Mouse (Mus musculus) cerebellum, adult 2 months (tissue): ENCODE data around the gene Sp3. TPM values are rescaled to one million over a fixed set of nuclear protein-coding genes. Genes with fewer than 3 reads are reported as not detected.
A peak's percentile ranks its signal among the peaks of the same experiment; 100 is the strongest.
"Not testable (repeated sequence)": the region's sequence is repeated elsewhere in the genome, so short reads cannot be mapped to it uniquely, and the experiment has no call there.

Experiments used
- DNase-seq, 2 experiments: peaks; one replicate each; pipeline ENCODE4 v3.0.0; 2021
- H3K27ac ChIP-seq: fragments of 200-500 bp; 2 replicates; pipeline ENCODE4 v1.5.1; 2012; ENCODE audit warnings: low read length, control low read depth, inconsistent platforms; ENCODE audit not compliant: insufficient read depth
- H3K27me3 ChIP-seq: fragments of 200-500 bp; 2 replicates; pipeline ENCODE4 v1.6.1; 2012; ENCODE audit warnings: inconsistent platforms, mild to moderate bottlenecking, low read length, moderate library complexity; ENCODE audit not compliant: control insufficient read depth, insufficient read depth
- H3K4me1 ChIP-seq: fragments of 200-500 bp; 2 replicates; pipeline ENCODE4 v1.6.1; 2011; ENCODE audit warnings: low read length; ENCODE audit not compliant: control insufficient read depth, insufficient read depth
- H3K4me3 ChIP-seq: fragments of 200-500 bp; replicated peaks from 2 replicates; pipeline ENCODE3; 2011; ENCODE audit warnings: mild to moderate bottlenecking, low read depth, low read length, control low read depth; ENCODE audit not compliant: insufficient read depth
- CTCF ChIP-seq: fragments of 200-500 bp; IDR thresholded peaks from 2 replicates; pipeline ENCODE4 v1.5.1; 2011; ENCODE audit warnings: low read depth, mild to moderate bottlenecking, control low read depth, low read length, moderate library complexity, borderline replicate concordance; ENCODE audit not compliant: insufficient read depth
- POLR2A ChIP-seq: fragments of 200-500 bp; IDR thresholded peaks from 2 replicates; pipeline ENCODE4 v1.6.1; 2011; ENCODE audit warnings: low read length, control low read depth, borderline replicate concordance; ENCODE audit not compliant: insufficient read depth
- WGBS: fragments of 180-500 bp; shearing (Covaris S2); methylation state at CpG from one replicate; pipeline ENCODE4 v1.1.7; 2018; 5-methylcytosine and 5-hydroxymethylcytosine counted together
- polyA plus RNA-seq: library from polyadenylated mRNA; depleted of rRNA; stranded (reverse); fragments of >200 nt; gene quantifications from 2 replicates; pipeline ENCODE4 v1.2.3, GENCODE M21; 2012; rRNA removed

Gene Sp3
- polyA plus RNA-seq, result 25.9 and 30.6 TPM in 2 replicates

DNA sequence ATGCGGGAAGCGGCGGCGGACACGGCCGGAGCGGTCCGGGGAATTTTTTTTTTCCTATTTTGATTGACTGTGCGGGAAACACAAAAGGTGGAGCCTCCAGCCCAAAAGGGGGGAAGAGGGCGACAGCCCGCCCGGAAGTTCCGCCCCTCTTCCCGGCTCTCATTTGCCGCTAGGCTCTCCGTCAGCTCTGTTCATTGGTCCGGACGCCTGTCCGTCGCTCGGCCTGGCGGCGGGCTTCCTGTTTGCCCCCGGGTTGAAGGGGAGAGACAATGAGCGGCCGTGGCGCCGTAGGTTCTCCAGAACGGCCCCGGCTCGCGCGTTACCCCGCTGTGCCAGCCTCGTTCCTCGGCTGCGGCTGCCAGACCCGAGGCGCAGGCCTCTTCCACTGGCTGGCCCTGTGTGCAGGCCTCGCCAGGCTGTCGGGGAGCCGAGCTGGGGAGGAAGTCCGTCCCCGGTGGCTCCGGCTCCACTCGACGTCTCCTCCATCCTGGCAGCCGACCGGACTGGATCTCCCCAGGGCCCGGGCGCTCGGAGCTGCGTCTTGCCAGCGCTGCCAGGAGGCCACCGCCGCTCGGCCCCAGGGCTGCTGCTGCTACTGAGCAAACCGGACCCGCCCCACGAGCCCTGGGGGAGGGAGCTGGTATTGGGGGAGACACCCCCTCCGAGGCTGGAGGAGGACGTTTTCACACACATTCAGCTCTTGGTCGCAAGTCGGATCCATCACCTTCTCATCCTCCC is at the start of gene Sp3:
TSS of gene Sp3 (minus strand) at position 110 of the 738 bp plus-strand sequence.
- H3K27me3 ChIP-seq, result no peaks in the 10 kb centered on the region
- TF ChIP-seq POLR2A (peak; percentile 88), CTCF (no peak)
- peak within 1 kb of the TSS; percentile 87 for H3K4me3 ChIP-seq
- DNase-seq, result peak; percentile 98 to 99
- H3K4me1 ChIP-seq, result no peaks in the 10 kb centered on the region; the same call in 1 of the 2 replicates
- under 1% methylated on average over 63 of the region's 64 CpGs for WGBS
- peak within 1 kb of the TSS; percentile 100 for H3K27ac ChIP-seq

DNA sequence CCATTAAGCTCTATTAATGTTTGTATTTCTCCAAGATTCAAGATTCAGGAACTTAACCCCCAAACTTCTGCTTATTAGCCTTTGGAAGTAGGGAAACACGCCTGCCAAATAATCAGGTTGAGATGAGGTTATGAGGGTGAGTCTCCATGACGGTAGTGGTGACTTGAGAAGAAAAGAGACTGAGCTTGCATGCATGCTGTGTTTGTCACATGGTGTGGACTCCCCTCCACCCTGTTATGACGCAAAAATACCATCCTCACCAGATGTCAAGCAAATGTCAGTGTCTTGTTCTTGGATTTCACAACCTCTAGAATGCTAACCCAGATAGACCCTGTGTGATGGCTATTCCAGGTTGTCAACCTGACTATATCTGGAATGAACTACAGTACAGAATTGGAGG is 49.6 kb upstream of the Sp3 start:
- 84% methylated on average over 3 of the region's 3 CpGs for WGBS
- Histone ChIP-seq H3K4me3 (no peak overlapping the region), H3K27ac (no peak overlapping the region), H3K4me1 (no peaks in the 10 kb centered on the region), H3K27me3 (no peaks in the 10 kb centered on the region)
- TF ChIP-seq POLR2A (no peak), CTCF (no peak)
- DNase-seq, result no peak

DNA sequence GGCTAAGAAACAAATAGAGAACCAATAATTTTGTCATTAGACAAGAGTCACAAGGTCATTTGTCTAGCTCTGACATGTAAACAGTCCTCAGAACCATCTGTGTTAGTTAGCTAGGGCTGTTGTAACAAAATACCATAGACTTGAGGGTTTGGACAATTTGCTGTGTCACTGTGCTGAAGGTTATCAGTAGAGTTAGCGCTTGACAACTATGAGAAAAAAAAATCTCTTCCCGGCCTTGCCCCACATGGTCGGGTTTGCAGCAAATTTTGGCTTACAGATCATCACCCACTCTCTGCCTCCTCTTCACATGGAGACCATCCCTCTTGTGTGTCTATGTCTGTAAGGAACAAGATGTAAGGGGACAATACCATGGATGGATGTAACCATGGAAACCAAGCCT is 47.8 kb upstream of the Sp3 start:
- Histone ChIP-seq H3K4me3 (no peak overlapping the region), H3K27me3 (no peaks in the 10 kb centered on the region), H3K4me1 (no peaks in the 10 kb centered on the region), H3K27ac (no peak overlapping the region)
- 90% methylated on average over 3 of the region's 3 CpGs for WGBS
- no peak for DNase-seq
- TF ChIP-seq POLR2A, result no peak
- TF ChIP-seq CTCF, result no peak

DNA sequence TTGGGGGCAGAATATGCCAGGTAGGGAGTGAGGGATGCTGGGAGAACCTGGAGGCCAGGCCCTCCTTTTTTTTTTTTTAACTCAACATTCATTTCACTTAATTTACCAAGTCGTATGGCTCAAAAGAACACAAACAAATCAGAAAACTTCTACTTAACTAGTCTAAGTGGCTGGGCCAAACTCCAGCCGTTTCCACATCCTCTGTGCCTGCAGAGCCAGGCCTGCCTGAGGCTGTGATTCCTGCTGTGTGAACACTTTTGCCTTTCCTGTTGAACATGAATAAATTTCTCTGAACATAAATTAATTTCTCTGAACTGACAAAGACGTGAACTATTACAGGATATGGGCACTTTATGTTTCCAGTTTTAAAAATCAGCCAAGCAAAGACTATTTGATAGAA is 46.9 kb upstream of the Sp3 start:
- no peak overlapping the region for H3K27ac ChIP-seq
- 46% methylated on average over 3 of the region's 3 CpGs for WGBS
- H3K27me3 ChIP-seq, result no peaks in the 10 kb centered on the region
- no peak for TF ChIP-seq CTCF
- TF ChIP-seq POLR2A, result no peak
- H3K4me1 ChIP-seq, result no peaks in the 10 kb centered on the region
- DNase-seq, result no peak
- H3K4me3 ChIP-seq, result no peak overlapping the region

DNA sequence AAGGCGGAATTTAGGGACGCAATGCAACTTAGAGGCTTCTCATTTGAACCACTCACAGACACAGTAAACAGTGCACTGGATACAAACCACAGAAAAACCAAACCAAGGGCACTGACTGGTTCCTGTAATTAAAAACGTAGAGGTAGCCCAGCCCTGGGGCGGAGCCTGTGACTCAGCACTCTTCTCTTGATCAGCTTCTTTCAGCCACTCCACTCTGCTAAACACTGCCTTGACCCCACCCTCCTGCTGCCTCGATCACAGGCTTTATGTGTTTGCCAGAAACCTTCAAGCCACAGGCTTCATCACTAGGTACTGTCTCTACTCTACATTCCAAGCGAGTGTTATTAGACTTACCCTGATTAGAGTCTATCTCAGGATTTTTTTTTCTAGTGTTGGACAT is 43.6 kb upstream of the Sp3 start:
- H3K27ac ChIP-seq, result no peak overlapping the region
- 71% methylated on average over 6 of the region's 6 CpGs for WGBS
- H3K4me3 ChIP-seq, result no peak overlapping the region
- H3K27me3 ChIP-seq, result no peaks in the 10 kb centered on the region
- DNase-seq, result no peak
- TF ChIP-seq CTCF (no peak), POLR2A (no peak)
- peaks cover 8% of the 10 kb centered on the region for H3K4me1 ChIP-seq

DNA sequence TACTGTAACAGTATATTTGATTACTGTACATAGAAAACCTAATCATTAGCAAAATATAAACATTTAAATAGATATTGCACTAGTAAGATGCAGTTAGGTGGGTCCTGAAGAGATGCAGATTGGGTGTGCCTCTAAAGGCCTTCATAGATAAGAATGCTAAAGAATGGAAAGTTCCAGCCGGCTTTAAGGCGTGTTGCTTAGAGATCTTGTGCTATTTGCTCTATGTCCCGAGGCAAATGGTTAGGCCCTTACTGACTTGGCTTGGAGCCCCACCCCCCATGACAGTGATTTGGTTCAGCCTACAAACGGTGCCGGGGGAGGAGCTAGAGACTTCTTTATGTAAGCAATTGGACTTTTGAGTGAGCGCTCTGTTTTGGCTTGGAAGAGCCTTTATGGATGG is 40.8 kb upstream of the Sp3 start:
- no peak for DNase-seq
- no peak for TF ChIP-seq CTCF
- no peak for TF ChIP-seq POLR2A
- Histone ChIP-seq H3K4me3 (no peak overlapping the region), H3K27me3 (no peaks in the 10 kb centered on the region), H3K27ac (no peak overlapping the region), H3K4me1 (peaks cover 10% of the 10 kb centered on the region)
- 84% methylated on average over 6 of the region's 6 CpGs for WGBS

DNA sequence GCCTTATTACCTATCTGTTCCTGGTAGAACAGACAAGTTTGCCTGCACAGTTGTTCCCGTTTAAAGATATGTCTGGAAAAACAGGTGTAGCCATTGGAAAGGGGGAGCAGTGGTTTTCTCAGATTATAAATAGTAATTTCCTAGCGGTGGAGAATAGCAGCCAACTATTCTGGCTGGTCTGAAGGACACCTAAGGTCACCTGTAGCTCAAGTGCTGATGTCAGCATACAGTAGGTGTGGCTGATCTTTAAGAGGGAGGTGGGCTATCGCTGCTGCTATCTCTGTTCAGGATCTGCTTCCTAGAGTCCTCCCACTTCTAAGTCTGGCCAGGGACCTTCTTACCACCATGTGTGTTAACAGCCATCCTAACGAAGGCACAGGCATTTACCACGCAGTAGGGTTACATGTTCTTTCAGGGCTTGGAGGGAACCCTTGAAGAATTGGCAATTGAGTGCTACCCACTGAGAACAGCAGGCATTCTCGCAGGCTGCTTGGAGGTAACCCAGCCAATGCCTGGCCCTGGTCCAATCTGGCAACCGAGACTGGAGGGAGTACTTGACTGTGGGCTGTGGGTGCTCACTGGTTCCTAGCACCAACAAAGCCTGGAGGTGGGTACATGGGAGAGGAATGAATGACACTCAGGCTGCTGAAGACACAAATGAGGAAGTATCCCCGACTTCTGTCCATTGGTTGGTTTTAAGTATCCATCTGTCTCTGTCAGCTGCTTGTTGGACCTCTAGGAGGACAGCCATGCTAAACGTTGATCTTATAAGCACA is 39.3 kb upstream of the Sp3 start:
- 9% methylated on average over 9 of the region's 9 CpGs for WGBS
- DNase-seq, result peak; percentile 63 to 67
- no peak for TF ChIP-seq POLR2A
- no peak for TF ChIP-seq CTCF
- Histone ChIP-seq H3K27me3 (no peaks in the 10 kb centered on the region), H3K4me3 (no peak overlapping the region), H3K27ac (no peak overlapping the region), H3K4me1 (peaks cover 10% of the 10 kb centered on the region)

DNA sequence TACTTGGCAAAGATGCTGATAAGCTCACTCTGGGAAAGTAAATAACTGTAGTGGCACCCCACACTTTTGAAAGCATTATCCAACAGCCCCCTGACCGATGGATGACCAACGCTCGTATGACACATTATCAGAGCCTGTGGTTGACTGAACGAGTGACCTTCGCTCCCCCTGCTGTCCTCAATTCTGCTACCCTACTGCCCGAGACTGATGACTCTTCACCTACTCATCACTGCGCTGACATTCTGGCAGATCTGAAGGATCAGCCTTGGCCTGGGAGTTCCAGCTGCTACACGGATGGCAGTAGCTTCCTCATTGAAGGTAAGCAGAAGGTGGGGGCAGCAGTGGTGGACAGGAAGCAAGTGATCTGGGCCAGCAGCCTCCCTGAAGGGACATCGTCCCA is 33.8 kb upstream of the Sp3 start:
- H3K27me3 ChIP-seq, DNase-seq, H3K4me3 ChIP-seq, H3K4me1 ChIP-seq, H3K27ac ChIP-seq: not testable (repeated sequence)
- 82% methylated on average over 9 of the region's 9 CpGs for WGBS
